Mouse (Mus musculus) WW6 (cell line): ENCODE data around the gene Bet1l.
"Not testable (repeated sequence)": the region's sequence is repeated elsewhere in the genome, so short reads cannot be mapped to it uniquely, and the experiment has no call there.

Experiments used
- DNase-seq: peaks from one replicate; pipeline ENCODE4 v3.0.0-alpha.2; 2013; ENCODE audit warnings: low read depth, low spot score

Bet1l gene

DNA sequence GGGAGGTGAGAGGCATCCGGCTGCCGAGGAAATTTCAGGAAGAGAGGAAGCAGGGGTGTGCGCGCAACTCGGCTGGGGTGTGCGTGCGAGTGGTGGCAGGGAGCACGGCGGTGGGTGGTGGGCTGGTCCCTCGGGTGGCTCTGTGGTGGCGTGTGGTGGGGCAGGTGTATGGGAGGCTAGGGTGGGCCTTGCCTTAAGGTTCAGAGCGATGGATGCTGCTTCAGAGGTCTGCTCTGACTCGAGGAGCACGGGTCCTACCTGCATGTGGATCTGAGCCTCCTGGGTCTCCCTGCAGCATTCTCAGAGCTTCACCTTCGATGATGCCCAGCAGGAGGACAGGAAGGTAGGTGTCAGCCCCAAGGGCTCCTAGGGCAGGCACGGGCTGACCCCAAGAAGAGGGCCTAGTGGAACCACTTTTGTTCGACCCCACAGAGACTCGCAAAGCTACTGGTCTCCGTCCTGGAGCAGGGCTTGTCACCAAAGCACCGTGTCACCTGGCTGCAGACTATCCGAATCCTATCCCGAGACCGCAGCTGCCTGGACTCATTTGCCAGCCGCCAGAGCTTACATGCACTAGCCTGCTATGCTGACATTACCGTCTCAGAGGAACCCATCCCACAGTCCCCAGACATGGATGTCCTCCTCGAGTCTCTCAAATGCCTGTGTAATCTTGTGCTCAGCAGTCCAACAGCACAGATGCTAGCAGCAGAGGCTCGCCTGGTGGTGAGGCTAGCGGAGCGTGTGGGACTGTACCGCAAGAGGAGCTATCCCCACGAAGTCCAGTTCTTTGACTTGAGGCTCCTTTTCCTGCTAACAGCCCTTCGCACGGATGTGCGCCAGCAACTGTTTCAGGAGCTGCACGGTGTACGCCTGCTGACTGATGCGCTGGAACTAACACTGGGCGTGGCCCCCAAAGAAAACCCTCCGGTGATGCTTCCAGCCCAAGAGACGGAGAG, at the start of gene Bet1l:
Bet1l (minus strand) TSS at position 28 of the 956 bp plus-strand sequence.
- DNase-seq, result no peak

DNA sequence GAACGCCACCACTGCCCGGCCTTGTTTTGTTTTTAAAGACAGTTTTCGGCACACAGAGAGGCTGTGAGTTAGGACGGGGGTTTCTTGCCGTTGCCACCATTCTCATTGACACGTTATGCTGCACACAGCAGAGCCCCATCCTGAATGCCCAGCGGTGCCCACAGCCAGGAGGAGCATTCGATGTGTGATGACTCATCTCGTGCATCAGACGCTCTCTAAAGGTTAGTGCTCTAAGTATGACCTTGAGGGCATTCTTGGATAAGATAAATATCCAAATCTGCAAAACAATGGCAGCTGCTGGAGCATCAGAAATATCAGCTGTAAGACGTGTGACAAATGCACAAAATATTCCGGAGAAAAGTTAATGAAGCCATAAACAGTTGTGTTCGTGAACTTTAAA, 49.8 kb upstream of the Bet1l start:
- no peak for DNase-seq

- DNase-seq, result no peak
Observed at GRCm38 (mm10) chr7:140905642-140906081, 48.3 kb upstream of the Bet1l start.

- DNase-seq, result peak; percentile 42
Observed at GRCm38 (mm10) chr7:140903212-140903611, 45.8 kb upstream of the Bet1l start.

GRCm38 (mm10) chr7:140902036-140902875, 44.9 kb upstream of the Bet1l start:
- DNase-seq, result no peak

- no peak for DNase-seq
Observed at GRCm38 (mm10) chr7:140900220-140900619, 42.8 kb upstream of the Bet1l start, which contains the start of gene Cox8b. TSS of gene Cox8b (minus strand) at chr7:140900446.

- DNase-seq, result no peak
Observed at GRCm38 (mm10) chr7:140899121-140899520, 41.7 kb upstream of the Bet1l start.

DNA sequence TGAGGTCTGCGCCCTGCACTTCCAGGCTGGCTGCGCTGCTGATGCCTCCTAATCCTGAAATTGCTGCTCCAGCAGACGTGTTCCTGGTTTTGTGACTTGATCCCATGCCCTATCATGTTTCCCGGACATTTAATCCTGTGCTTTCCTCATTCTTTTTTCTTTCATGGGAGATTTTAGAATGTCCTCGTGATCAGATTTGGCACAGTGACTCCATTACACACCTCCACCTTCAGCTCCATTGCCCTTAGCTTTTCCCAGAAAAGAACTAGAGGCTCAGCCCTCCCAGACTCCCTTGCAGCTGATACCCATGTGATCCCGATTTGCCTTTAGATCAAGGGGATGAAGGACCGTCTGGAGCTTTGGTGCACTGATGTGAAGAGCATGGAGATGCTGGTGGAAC, 40.5 kb upstream of the Bet1l start:
- no peak for DNase-seq

DNA sequence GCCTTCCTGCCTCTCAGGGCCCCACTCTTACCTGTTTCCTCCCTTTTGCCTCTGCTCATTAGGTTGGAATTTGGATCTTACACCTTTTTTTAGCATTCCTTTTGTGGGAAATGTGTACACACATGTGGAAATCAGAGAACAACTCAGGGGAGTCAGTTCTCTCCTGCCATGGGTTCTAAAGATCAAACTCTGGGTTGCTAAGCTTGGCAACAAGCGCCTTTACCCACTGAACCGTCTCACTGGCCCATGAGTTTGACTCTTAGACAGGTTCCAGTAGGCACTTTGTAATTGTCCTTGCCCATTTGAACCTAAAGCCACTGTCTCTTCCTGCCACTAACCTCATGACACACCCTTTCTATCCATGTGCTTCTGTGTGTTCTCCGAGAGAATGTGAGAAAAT, 37.2 kb upstream of the Bet1l start:
- DNase-seq, result no peak

DNA sequence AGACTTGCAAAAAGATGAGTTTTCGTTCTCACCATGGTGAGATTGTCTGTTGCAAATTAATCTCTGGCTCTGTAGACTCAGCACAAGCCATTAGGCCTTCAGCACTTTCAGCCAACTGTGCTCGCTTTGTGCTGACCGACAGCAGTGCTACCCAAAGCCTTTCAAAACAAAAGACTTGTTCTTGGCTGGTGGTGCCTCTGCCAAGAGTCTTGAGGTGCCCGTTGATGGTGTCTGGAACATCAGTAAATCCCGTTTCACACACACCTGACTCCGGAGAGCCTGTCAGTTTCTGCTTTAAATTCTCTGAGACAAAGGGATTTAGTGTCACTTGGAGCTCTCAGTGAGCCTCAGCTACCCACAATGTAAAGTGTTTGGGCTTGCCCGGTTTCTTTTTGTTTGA, 36.7 kb upstream of the Bet1l start:
- no peak for DNase-seq

- DNase-seq, result not testable (repeated sequence)
Observed at GRCm38 (mm10) chr7:140890636-140891035, 33.3 kb upstream of the Bet1l start.

DNA sequence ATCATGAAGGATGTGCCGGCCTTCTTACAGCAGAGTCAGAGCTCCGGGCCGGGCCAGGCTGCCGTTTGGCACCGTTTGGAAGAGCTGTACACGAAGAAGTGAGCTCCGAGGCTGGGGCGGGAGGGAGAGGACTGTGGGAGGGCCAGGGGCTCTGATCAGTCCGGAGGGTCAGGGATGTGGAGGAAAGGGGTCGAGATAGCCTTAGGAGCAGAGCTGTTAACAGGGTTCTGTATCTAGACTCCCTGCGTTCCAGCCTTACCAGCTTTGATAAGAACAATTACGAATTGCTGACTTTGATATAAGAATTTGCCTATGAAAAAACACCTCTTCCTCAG, 25.1 kb upstream of the Bet1l start:
- DNase-seq, result no peak

GRCm38 (mm10) chr7:140881696-140882468, 24.5 kb upstream of the Bet1l start, which contains the start of the genes Psmd13 and Sirt3:
TSS of gene Psmd13 (plus strand) at chr7:140881968.
TSS of gene Sirt3 (minus strand) at chr7:140882309.
- peak; percentile 87 for DNase-seq

GRCm38 (mm10) chr7:140880865-140881515, 23.6 kb upstream of the Bet1l start:
- no peak for DNase-seq

- DNase-seq, result no peak
Observed at GRCm38 (mm10) chr7:140880419-140880818, 23.0 kb upstream of the Bet1l start.

GRCm38 (mm10) chr7:140879355-140879754, 22.0 kb upstream of the Bet1l start:
- DNase-seq, result no peak

GRCm38 (mm10) chr7:140877364-140877763, 20.0 kb upstream of the Bet1l start:
- DNase-seq, result no peak

GRCm38 (mm10) chr7:140874224-140874623, 16.8 kb upstream of the Bet1l start:
- DNase-seq, result no peak

GRCm38 (mm10) chr7:140864761-140865160, 7.4 kb upstream of the Bet1l start:
- DNase-seq, result no peak

GRCm38 (mm10) chr7:140860728-140861127, 3.4 kb upstream of the Bet1l start:
- DNase-seq, result no peak

DNA sequence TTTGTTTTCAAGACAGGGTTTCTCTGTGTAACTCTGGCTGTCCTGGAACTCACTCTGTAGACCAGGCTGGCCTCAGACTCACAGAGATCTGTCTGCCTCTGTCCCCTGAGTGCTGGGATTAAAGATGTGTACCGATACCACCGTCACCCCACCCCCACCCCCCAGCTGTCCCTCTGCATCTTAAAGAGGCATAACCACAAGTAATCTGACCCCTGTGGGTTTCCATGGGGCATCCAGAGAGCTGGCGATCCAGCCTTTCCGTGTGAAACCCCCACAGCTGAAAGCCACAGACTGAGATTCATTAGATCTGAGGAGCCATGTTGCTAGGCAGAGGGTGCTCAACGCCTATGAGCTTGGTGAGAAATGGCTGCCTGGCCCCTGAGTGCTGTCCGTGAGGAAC, 2.6 kb upstream of the Bet1l start:
- no peak for DNase-seq
